Mouse (Mus musculus): Measurements from ENCODE around the gene Plxna2. TPM values are rescaled to one million over a fixed set of nuclear protein-coding genes. Genes with fewer than 3 reads are reported as not detected.

Plxna2 gene
- polyA plus RNA-seq, 1 experiment: 8.9 TPM

- 89% methylated on average over 5 of the region's 5 CpGs for WGBS
Measured at GRCm38 (mm10) chr1:194613923-194614830, 3.8 kb upstream of the Plxna2 start.

GRCm38 (mm10) chr1:194616136-194616535, 1.9 kb upstream of the Plxna2 start:
- no peak overlapping the region for H3K27ac ChIP-seq (ENCODE audit: insufficient read depth, low read depth, low read length)
- H3K4me1 ChIP-seq (ENCODE audit: control insufficient read depth, insufficient read depth, insufficient read length, low read length): peaks cover 2% of the 10 kb centered on the region; the same call in 1 of the 2 replicates
- TF ChIP-seq CTCF (IDR thresholded peaks at IDR 0.05; ENCODE audit: extremely low read depth, insufficient read length, insufficient replicate concordance, low read depth, low read length): no peak
- no peak for TF ChIP-seq POLR2A (IDR thresholded peaks at IDR 0.05; ENCODE audit: low read depth, low read length)
- H3K36me3 ChIP-seq (ENCODE audit: control insufficient read depth, insufficient read depth, low read length): no peaks in the 10 kb centered on the region
- no peaks in the 10 kb centered on the region for H3K27me3 ChIP-seq (ENCODE audit: control insufficient read depth, insufficient read depth, low read length)
- 97% methylated on average over 1 of the region's 1 CpGs for WGBS
- H3K4me3 ChIP-seq (ENCODE audit: low read depth, low read length): no peak overlapping the region

More at GRCm38 (mm10) chr1:194613923-194614830, 3.8 kb upstream of the Plxna2 start:
- TF ChIP-seq CTCF (IDR thresholded peaks at IDR 0.05; ENCODE audit: extremely low read depth, insufficient read length, insufficient replicate concordance, low read depth, low read length) (no peak), POLR2A (IDR thresholded peaks at IDR 0.05; ENCODE audit: low read depth, low read length) (no peak)
- no peaks in the 10 kb centered on the region for H3K27me3 ChIP-seq (ENCODE audit: control insufficient read depth, insufficient read depth, low read length)
- no peaks in the 10 kb centered on the region for H3K36me3 ChIP-seq (ENCODE audit: control insufficient read depth, insufficient read depth, low read length)
- H3K27ac ChIP-seq (ENCODE audit: insufficient read depth, low read depth, low read length): no peak overlapping the region
- no peak overlapping the region for H3K4me3 ChIP-seq (ENCODE audit: low read depth, low read length)
- H3K4me1 ChIP-seq (ENCODE audit: control insufficient read depth, insufficient read depth, insufficient read length, low read length): 0 out of 2 replicates have a peak, but pooled peaks cover 2% of the 10 kb centered on the region

DNA sequence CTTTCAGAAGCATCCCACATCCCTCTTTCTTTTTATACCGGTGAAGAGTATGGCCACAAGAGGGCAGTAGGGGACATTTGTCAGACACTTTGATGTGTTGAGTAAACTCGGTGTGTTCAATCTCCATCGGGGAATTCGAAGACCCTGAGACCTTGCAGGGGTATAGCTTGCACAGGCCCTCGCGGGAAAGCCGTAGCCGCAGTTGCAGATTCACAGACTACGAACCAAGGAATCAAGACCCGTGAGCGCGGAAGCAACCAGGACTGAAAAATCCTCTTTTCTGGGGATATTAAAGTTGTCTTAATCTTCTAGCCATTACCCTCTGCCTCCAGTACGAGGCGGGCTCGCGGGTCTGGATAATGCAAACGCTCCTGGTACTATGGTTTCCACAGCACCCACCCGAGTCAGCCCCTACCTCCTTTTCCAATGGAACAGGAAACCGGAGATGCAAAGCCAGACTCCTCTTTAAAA, 858 bp downstream of the Plxna2 start:
- TF ChIP-seq CTCF (IDR thresholded peaks at IDR 0.05; ENCODE audit: extremely low read depth, insufficient read length, insufficient replicate concordance, low read depth, low read length) (peak; percentile 51; the same call in 1 of the 2 replicates), POLR2A (IDR thresholded peaks at IDR 0.05; ENCODE audit: low read depth, low read length) (no peak)
- Histone ChIP-seq H3K4me3 (ENCODE audit: low read depth, low read length) (peak overlapping the region; percentile 48), H3K4me1 (ENCODE audit: control insufficient read depth, insufficient read depth, insufficient read length, low read length) (peaks cover 12% of the 10 kb centered on the region; the same call in 1 of the 2 replicates), H3K36me3 (ENCODE audit: control insufficient read depth, insufficient read depth, low read length) (no peaks in the 10 kb centered on the region), H3K27ac (ENCODE audit: insufficient read depth, low read depth, low read length) (no peak overlapping the region), H3K27me3 (ENCODE audit: control insufficient read depth, insufficient read depth, low read length) (no peaks in the 10 kb centered on the region)
- 1% methylated on average over 19 of the region's 19 CpGs for WGBS

- under 1% methylated on average over 62 of the region's 62 CpGs for WGBS
- Histone ChIP-seq H3K27ac (ENCODE audit: insufficient read depth, low read depth, low read length) (peak overlapping the region; percentile 76), H3K36me3 (ENCODE audit: control insufficient read depth, insufficient read depth, low read length) (no peaks in the 10 kb centered on the region), H3K27me3 (ENCODE audit: control insufficient read depth, insufficient read depth, low read length) (no peaks in the 10 kb centered on the region), H3K4me1 (ENCODE audit: control insufficient read depth, insufficient read depth, insufficient read length, low read length) (peaks cover 17% of the 10 kb centered on the region; the same call in 1 of the 2 replicates), H3K4me3 (ENCODE audit: low read depth, low read length) (peak overlapping the region; percentile 93)
- TF ChIP-seq POLR2A (IDR thresholded peaks at IDR 0.05; ENCODE audit: low read depth, low read length): peak; percentile 91
- TF ChIP-seq CTCF (IDR thresholded peaks at IDR 0.05; ENCODE audit: extremely low read depth, insufficient read length, insufficient replicate concordance, low read depth, low read length): no peak
Measured at GRCm38 (mm10) chr1:194619353-194620244, 1.6 kb downstream of the Plxna2 start.

GRCm38 (mm10) chr1:194620245-194620991, 2.4 kb downstream of the Plxna2 start:
- Histone ChIP-seq H3K27ac (ENCODE audit: insufficient read depth, low read depth, low read length) (peak overlapping the region; percentile 76), H3K36me3 (ENCODE audit: control insufficient read depth, insufficient read depth, low read length) (no peaks in the 10 kb centered on the region), H3K4me1 (ENCODE audit: control insufficient read depth, insufficient read depth, insufficient read length, low read length) (peaks cover 17% of the 10 kb centered on the region; the same call in 1 of the 2 replicates), H3K27me3 (ENCODE audit: control insufficient read depth, insufficient read depth, low read length) (no peaks in the 10 kb centered on the region), H3K4me3 (ENCODE audit: low read depth, low read length) (peak overlapping the region; percentile 93)
- WGBS: under 1% methylated on average over 56 of the region's 56 CpGs
- no peak; the same call in 1 of the 2 replicates for TF ChIP-seq POLR2A (IDR thresholded peaks at IDR 0.05; ENCODE audit: low read depth, low read length)
- no peak for TF ChIP-seq CTCF (IDR thresholded peaks at IDR 0.05; ENCODE audit: extremely low read depth, insufficient read length, insufficient replicate concordance, low read depth, low read length)

GRCm38 (mm10) chr1:194622174-194622573, 4.2 kb downstream of the Plxna2 start:
- H3K4me1 ChIP-seq (ENCODE audit: control insufficient read depth, insufficient read depth, insufficient read length, low read length): peaks cover 27% of the 10 kb centered on the region; the same call in 1 of the 2 replicates
- H3K4me3 ChIP-seq (ENCODE audit: low read depth, low read length): no peak overlapping the region
- no peak for TF ChIP-seq POLR2A (IDR thresholded peaks at IDR 0.05; ENCODE audit: low read depth, low read length)
- no peak for TF ChIP-seq CTCF (IDR thresholded peaks at IDR 0.05; ENCODE audit: extremely low read depth, insufficient read length, insufficient replicate concordance, low read depth, low read length)
- H3K27me3 ChIP-seq (ENCODE audit: control insufficient read depth, insufficient read depth, low read length): no peaks in the 10 kb centered on the region
- H3K36me3 ChIP-seq (ENCODE audit: control insufficient read depth, insufficient read depth, low read length): no peaks in the 10 kb centered on the region
- 69% methylated on average over 3 of the region's 3 CpGs for WGBS
- no peak overlapping the region for H3K27ac ChIP-seq (ENCODE audit: insufficient read depth, low read depth, low read length)

Data from small intestine, adult 2 months (tissue).